Mouse (Mus musculus): ENCODE data around the gene Olfr462. TPM values are rescaled to one million over a fixed set of nuclear protein-coding genes. Genes with fewer than 3 reads are reported as not detected.

The Olfr462 gene
- not detected in 2 replicates for polyA plus RNA-seq (2014; fragmentation: Nextera tagmentation; extraction: Ambion mirVana)

GRCm38 (mm10) chr11:87892168-87892567 lies at the start of gene Olfr462:
Gene Olfr462 (minus strand): TSS chr11:87892268.
- ATAC-seq (ENCODE audit: low FRiP score, low TSS enrichment) = no peak
- Histone ChIP-seq H3K9ac (replicated peaks; ENCODE audit: low read length) (no peak within 1 kb of the TSS), H3K4me2 (ENCODE audit: low read length) (no peak within 1 kb of the TSS), H3K4me3 (replicated peaks; ENCODE audit: low read depth, low read length) (no peak within 1 kb of the TSS), H3K27me3 (ENCODE audit: control insufficient read depth, insufficient read depth, low read length) (no peaks in the 10 kb centered on the region), H3K27ac (replicated peaks; ENCODE audit: low read depth, low read length) (no peak within 1 kb of the TSS), H3K4me1 (ENCODE audit: control insufficient read depth, insufficient read depth, low read length) (no peaks in the 10 kb centered on the region), H3K36me3 (ENCODE audit: control insufficient read depth, insufficient read depth, low read length) (no peaks in the 10 kb centered on the region), H3K9me3 (ENCODE audit: control insufficient read depth, low read length) (no peaks in the 10 kb centered on the region)
- 92% methylated on average over 6 of the region's 6 CpGs for WGBS
- no peak for DNase-seq

- no peaks in the 10 kb centered on the region for H3K27me3 ChIP-seq (ENCODE audit: control insufficient read depth, insufficient read depth, low read length)
- H3K27ac ChIP-seq (replicated peaks; ENCODE audit: low read depth, low read length) = no peak overlapping the region
- H3K4me2 ChIP-seq (ENCODE audit: low read length) = no peak overlapping the region
- H3K36me3 ChIP-seq (ENCODE audit: control insufficient read depth, insufficient read depth, low read length) = no peaks in the 10 kb centered on the region
- DNase-seq (no peak), ATAC-seq (ENCODE audit: low FRiP score, low TSS enrichment) (no peak)
- H3K4me3 ChIP-seq (replicated peaks; ENCODE audit: low read depth, low read length) = no peak overlapping the region
- WGBS = 76% methylated on average over 3 of the region's 3 CpGs
- no peaks in the 10 kb centered on the region for H3K9me3 ChIP-seq (ENCODE audit: control insufficient read depth, low read length)
- H3K4me1 ChIP-seq (ENCODE audit: control insufficient read depth, insufficient read depth, low read length) = no peaks in the 10 kb centered on the region
- H3K9ac ChIP-seq (replicated peaks; ENCODE audit: low read length) = no peak overlapping the region
Measured at GRCm38 (mm10) chr11:87935467-87935866, 43.4 kb upstream of the Olfr462 start.

GRCm38 (mm10) chr11:87933731-87934130 lies 41.7 kb upstream of the Olfr462 start:
- Histone ChIP-seq H3K36me3 (ENCODE audit: control insufficient read depth, insufficient read depth, low read length) (no peaks in the 10 kb centered on the region), H3K4me1 (ENCODE audit: control insufficient read depth, insufficient read depth, low read length) (no peaks in the 10 kb centered on the region), H3K4me2 (ENCODE audit: low read length) (no peak overlapping the region), H3K27me3 (ENCODE audit: control insufficient read depth, insufficient read depth, low read length) (no peaks in the 10 kb centered on the region), H3K9ac (replicated peaks; ENCODE audit: low read length) (no peak overlapping the region), H3K27ac (replicated peaks; ENCODE audit: low read depth, low read length) (no peak overlapping the region), H3K4me3 (replicated peaks; ENCODE audit: low read depth, low read length) (no peak overlapping the region), H3K9me3 (ENCODE audit: control insufficient read depth, low read length) (no peaks in the 10 kb centered on the region)
- 63% methylated on average over 2 of the region's 2 CpGs for WGBS
- ATAC-seq (ENCODE audit: low FRiP score, low TSS enrichment) (no peak), DNase-seq (no peak)

- Histone ChIP-seq H3K4me2 (ENCODE audit: low read length) (no peak overlapping the region), H3K9me3 (ENCODE audit: control insufficient read depth, low read length) (0 out of 2 replicates have a peak, but pooled peaks cover 2% of the 10 kb centered on the region), H3K4me1 (ENCODE audit: control insufficient read depth, insufficient read depth, low read length) (no peaks in the 10 kb centered on the region), H3K27me3 (ENCODE audit: control insufficient read depth, insufficient read depth, low read length) (no peaks in the 10 kb centered on the region), H3K4me3 (replicated peaks; ENCODE audit: low read depth, low read length) (no peak overlapping the region), H3K9ac (replicated peaks; ENCODE audit: low read length) (no peak overlapping the region), H3K36me3 (ENCODE audit: control insufficient read depth, insufficient read depth, low read length) (no peaks in the 10 kb centered on the region), H3K27ac (replicated peaks; ENCODE audit: low read depth, low read length) (no peak overlapping the region)
- no peak for DNase-seq
- ATAC-seq (ENCODE audit: low FRiP score, low TSS enrichment) = no peak
- 94% methylated on average over 2 of the region's 2 CpGs for WGBS
Measured at GRCm38 (mm10) chr11:87930348-87930747, 38.3 kb upstream of the Olfr462 start.

- Histone ChIP-seq H3K27ac (replicated peaks; ENCODE audit: low read depth, low read length) (no peak within 1 kb of the TSS), H3K9ac (replicated peaks; ENCODE audit: low read length) (no peak within 1 kb of the TSS), H3K4me2 (ENCODE audit: low read length) (no peak within 1 kb of the TSS), H3K36me3 (ENCODE audit: control insufficient read depth, insufficient read depth, low read length) (no peaks in the 10 kb centered on the region), H3K9me3 (ENCODE audit: control insufficient read depth, low read length) (0 out of 2 replicates have a peak, but pooled peaks cover 4% of the 10 kb centered on the region), H3K4me3 (replicated peaks; ENCODE audit: low read depth, low read length) (no peak within 1 kb of the TSS), H3K4me1 (ENCODE audit: control insufficient read depth, insufficient read depth, low read length) (no peaks in the 10 kb centered on the region), H3K27me3 (ENCODE audit: control insufficient read depth, insufficient read depth, low read length) (no peaks in the 10 kb centered on the region)
- 37% methylated on average over 5 of the region's 5 CpGs for WGBS
- DNase-seq (peak; percentile 8), ATAC-seq (ENCODE audit: low FRiP score, low TSS enrichment) (no peak)
Measured at GRCm38 (mm10) chr11:87920966-87921365, 28.9 kb upstream of the Olfr462 start, which contains the start of gene Olfr464. Gene Olfr464 (minus strand): TSS chr11:87920967.

- Histone ChIP-seq H3K4me1 (ENCODE audit: control insufficient read depth, insufficient read depth, low read length) (no peaks in the 10 kb centered on the region), H3K9ac (replicated peaks; ENCODE audit: low read length) (no peak overlapping the region), H3K27ac (replicated peaks; ENCODE audit: low read depth, low read length) (no peak overlapping the region), H3K4me3 (replicated peaks; ENCODE audit: low read depth, low read length) (no peak overlapping the region), H3K36me3 (ENCODE audit: control insufficient read depth, insufficient read depth, low read length) (no peaks in the 10 kb centered on the region), H3K4me2 (ENCODE audit: low read length) (no peak overlapping the region), H3K27me3 (ENCODE audit: control insufficient read depth, insufficient read depth, low read length) (no peaks in the 10 kb centered on the region), H3K9me3 (ENCODE audit: control insufficient read depth, low read length) (0 out of 2 replicates have a peak, but pooled peaks cover 4% of the 10 kb centered on the region)
- no peak for ATAC-seq (ENCODE audit: low FRiP score, low TSS enrichment)
- no peak for DNase-seq
- whole genome bisulfite sequencing = 64% methylated on average over 2 of the region's 2 CpGs
Measured at GRCm38 (mm10) chr11:87920301-87920700, 28.2 kb upstream of the Olfr462 start.

DNA sequence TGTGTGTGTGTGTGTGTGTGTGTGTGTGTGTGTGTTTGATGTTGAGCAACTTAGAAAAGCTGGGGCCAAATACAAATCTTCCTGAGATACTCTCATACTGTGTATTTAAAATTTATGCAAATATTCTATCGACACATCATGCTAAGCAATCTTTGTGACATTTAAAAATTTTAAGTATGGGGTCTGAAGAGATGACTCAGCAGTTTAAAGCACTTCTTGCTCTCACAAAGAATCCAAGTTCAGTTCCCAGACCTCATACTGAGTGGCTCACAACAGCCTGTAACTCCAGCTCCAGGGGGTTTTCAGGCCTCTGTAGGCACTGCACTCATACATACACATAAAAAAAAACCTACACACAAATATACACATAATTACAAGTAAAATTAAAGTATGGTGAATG lies 23.9 kb upstream of the Olfr462 start:
- Histone ChIP-seq H3K4me1 (ENCODE audit: control insufficient read depth, insufficient read depth, low read length) (no peaks in the 10 kb centered on the region), H3K9ac (replicated peaks; ENCODE audit: low read length) (no peak overlapping the region), H3K4me2 (ENCODE audit: low read length) (no peak overlapping the region), H3K27me3 (ENCODE audit: control insufficient read depth, insufficient read depth, low read length) (no peaks in the 10 kb centered on the region), H3K27ac (replicated peaks; ENCODE audit: low read depth, low read length) (no peak overlapping the region), H3K9me3 (ENCODE audit: control insufficient read depth, low read length) (no peaks in the 10 kb centered on the region), H3K36me3 (ENCODE audit: control insufficient read depth, insufficient read depth, low read length) (no peaks in the 10 kb centered on the region), H3K4me3 (replicated peaks; ENCODE audit: low read depth, low read length) (no peak overlapping the region)
- DNase-seq (no peak), ATAC-seq (ENCODE audit: low FRiP score, low TSS enrichment) (no peak)
- 88% methylated on average over 1 of the region's 1 CpGs for WGBS

GRCm38 (mm10) chr11:87904331-87904730 lies 12.3 kb upstream of the Olfr462 start:
- H3K27ac ChIP-seq (replicated peaks; ENCODE audit: low read depth, low read length) = no peak overlapping the region
- no peaks in the 10 kb centered on the region for H3K27me3 ChIP-seq (ENCODE audit: control insufficient read depth, insufficient read depth, low read length)
- ATAC-seq (ENCODE audit: low FRiP score, low TSS enrichment) = no peak
- no peak overlapping the region for H3K4me2 ChIP-seq (ENCODE audit: low read length)
- H3K4me3 ChIP-seq (replicated peaks; ENCODE audit: low read depth, low read length) = no peak overlapping the region
- DNase-seq = no peak
- H3K9me3 ChIP-seq (ENCODE audit: control insufficient read depth, low read length) = no peaks in the 10 kb centered on the region
- no peaks in the 10 kb centered on the region for H3K4me1 ChIP-seq (ENCODE audit: control insufficient read depth, insufficient read depth, low read length)
- no peak overlapping the region for H3K9ac ChIP-seq (replicated peaks; ENCODE audit: low read length)
- no peaks in the 10 kb centered on the region for H3K36me3 ChIP-seq (ENCODE audit: control insufficient read depth, insufficient read depth, low read length)
- WGBS = 84% methylated on average over 3 of the region's 3 CpGs

GRCm38 (mm10) chr11:87897287-87897686 lies 5.2 kb upstream of the Olfr462 start, which contains the start of gene Olfr463:
Gene Olfr463 (minus strand): TSS chr11:87897387.
- no peak within 1 kb of the TSS for H3K4me2 ChIP-seq (ENCODE audit: low read length)
- no peak within 1 kb of the TSS for H3K4me3 ChIP-seq (replicated peaks; ENCODE audit: low read depth, low read length)
- no peaks in the 10 kb centered on the region for H3K36me3 ChIP-seq (ENCODE audit: control insufficient read depth, insufficient read depth, low read length)
- no peaks in the 10 kb centered on the region for H3K9me3 ChIP-seq (ENCODE audit: control insufficient read depth, low read length)
- no peaks in the 10 kb centered on the region for H3K27me3 ChIP-seq (ENCODE audit: control insufficient read depth, insufficient read depth, low read length)
- DNase-seq (no peak), ATAC-seq (ENCODE audit: low FRiP score, low TSS enrichment) (no peak)
- no peaks in the 10 kb centered on the region for H3K4me1 ChIP-seq (ENCODE audit: control insufficient read depth, insufficient read depth, low read length)
- no peak within 1 kb of the TSS for H3K27ac ChIP-seq (replicated peaks; ENCODE audit: low read depth, low read length)
- no peak within 1 kb of the TSS for H3K9ac ChIP-seq (replicated peaks; ENCODE audit: low read length)
